Mouse (Mus musculus): Measurements from ENCODE around the gene Pbx1.

DNA sequence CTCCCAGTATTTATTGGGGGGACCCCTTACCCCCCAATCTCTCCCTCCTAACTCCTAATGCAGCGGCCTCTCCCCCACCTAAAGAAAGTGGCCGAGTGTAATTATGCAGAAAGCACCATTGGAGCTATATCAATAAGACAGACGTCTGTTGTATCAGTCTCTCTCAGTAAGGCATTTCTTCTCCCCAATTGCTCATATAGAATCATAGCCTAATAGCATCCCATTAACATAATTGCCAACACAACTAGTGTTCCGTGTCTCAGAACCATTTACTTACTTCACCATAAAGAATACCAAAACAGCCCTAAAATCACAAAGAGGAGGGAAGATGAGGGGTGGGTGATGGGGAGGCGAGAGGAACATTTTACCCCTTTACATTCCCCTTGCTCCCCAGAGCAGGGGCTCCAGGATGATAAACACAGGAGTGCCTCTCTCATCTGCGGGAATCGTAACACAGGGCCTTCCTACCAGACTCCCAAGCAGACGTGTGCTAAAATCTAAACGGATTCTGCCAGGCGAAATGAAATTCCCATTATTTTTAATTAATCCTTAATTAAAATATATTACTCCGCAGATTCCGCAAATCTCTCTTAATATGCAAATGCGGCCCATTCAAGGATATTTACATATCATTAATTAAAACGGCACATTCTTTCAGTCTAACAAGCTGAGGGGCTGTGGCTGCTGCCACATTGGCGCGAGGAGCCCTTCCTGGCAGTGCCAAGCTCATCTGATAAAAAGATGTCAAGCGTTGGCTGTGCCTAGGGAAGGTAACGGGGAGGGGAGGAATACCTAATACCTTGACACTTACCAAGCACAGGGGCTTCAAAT is 104.5 kb downstream of the Pbx1 start:
- no peak for TF ChIP-seq CTCF (IDR thresholded peaks at IDR 0.05; ENCODE audit: borderline replicate concordance, extremely low read depth, insufficient read depth, insufficient read length)
- no peak for TF ChIP-seq POLR2A (IDR thresholded peaks at IDR 0.05; ENCODE audit: borderline replicate concordance, extremely low read depth, insufficient read depth, insufficient read length, poor library complexity, severe bottlenecking)

All from brain, embryonic 14.5 days (tissue).